Mouse (Mus musculus) ZHBTc4 (cell line): ENCODE data around the gene Stn1.

Source experiments
- DNase-seq: peaks from one replicate; pipeline ENCODE4 v3.0.0-alpha.2; 2011; ENCODE audit warnings: low read depth, low spot score

Stn1 gene

DNA sequence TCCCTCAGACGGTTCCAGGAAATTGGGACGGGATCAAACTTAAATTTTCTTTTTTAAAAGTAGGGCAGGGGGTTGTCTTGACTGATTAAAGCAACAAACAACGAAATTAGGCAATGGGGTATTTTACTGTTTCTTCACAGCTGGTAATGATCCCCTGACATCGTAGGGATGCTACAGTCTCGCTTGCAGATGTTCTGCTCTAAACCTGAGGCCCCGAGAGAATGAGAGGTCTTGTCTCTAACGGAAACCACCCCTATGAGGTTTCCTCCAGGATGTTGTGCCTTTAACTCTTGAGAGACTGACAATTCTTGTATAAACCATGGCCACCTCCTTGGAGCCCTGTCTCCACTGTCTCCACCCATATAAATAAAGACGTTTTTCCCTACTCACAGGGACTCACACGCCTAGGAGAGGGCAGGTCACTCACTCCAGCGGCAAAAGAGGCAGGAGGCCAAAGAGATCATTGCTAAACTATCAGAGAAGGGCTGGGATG is at the start of gene Stn1:
Gene Stn1, minus strand, starts transcription at position 208 of the 493 bp plus-strand sequence.
- DNase-seq = no peak

GRCm38 (mm10) chr19:47587009-47587408 is 49.7 kb upstream of the Stn1 start:
- no peak for DNase-seq

DNA sequence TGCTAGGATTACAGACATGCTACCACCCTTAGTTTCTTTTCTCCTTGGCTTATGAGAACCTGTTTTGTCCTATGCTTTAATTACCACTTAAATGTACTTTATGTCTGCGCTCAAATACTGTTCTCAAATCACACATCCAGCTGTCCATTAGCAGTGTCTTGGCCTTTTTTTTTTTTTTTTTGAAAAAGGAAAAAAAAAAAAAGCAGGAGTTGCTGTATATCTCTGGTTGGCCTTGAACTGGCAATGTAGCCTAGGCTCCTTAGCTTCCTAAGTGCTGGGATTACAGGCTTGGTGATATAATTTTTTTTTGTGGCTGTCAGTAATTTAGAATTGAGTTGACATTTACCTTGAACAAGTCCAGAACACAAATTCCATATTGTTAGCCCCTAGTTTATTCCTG is 48.5 kb upstream of the Stn1 start:
- DNase-seq = no peak

DNA sequence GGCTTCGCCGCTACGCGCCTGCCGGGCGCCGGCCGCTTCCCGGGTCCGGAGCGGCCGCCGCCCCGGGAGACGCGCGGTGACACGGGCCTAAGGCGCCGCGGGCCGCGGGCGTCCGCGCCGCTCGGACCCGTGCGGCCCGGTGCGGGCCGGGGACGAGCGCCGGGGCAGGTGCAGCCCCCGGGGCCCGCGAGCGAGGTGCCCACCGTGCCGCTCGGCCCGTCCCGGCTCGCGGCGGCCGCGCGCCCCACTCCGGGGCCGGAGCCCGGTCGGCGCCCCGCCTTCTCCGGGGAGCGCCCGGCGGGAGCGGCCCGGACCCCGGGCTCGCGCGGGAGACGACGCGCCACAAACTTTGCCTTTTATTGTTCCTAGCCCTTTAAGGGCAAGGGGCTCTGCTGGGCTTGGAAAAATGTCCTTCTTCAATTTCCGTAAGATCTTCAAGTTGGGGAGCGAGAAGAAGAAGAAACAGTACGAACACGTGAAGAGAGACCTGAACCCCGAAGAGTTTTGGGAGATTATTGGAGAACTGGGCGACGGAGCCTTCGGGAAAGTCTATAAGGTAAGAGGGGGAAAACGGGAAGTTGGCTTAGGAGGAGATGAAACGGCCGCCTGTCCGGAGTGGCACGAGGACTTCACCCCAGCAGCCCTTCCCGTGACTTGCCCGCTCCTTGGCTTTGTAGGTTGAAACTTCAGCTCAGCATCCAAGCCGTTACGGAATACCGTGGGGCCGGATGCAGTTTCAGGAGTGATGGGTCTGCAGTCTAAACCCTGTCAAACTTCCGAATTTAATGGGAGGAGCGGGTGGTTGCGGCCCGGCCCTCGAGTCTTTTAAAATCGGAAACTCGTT is 42.7 kb upstream of the Stn1 start:
- DNase-seq = peak; percentile 49

DNA sequence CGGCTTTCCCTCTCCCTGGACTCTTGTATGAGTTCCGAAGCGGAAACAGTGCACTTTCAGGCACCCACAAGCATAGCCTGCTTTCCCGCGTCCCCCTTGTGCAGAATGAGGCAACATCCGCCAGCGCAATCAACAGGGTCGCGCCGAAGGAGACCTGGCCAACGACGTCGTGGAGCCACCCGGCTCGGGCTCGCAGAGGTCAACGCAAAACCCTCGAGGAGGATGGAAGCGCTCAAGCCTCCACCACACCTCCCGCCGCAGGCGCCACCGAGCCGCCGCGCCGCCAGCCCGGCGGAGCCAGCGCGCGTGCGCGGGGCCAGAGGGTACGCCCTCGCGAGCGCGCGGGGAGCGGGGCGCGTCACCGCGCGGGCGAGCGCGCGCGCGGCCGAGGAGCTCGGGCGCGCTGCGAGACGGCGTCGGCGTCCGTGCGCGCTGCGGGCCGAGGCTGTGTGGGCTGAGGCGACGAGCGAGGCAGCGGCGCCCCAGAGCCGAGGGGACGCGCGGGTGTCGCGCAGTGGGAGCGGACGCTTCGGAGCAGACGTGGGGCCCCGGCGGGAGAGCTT is 42.0 kb upstream of the Stn1 start, which contains the start of gene Slk:
Gene Slk, plus strand, starts transcription at position 454 of the 563 bp plus-strand sequence.
- DNase-seq = peak; percentile 92

DNA sequence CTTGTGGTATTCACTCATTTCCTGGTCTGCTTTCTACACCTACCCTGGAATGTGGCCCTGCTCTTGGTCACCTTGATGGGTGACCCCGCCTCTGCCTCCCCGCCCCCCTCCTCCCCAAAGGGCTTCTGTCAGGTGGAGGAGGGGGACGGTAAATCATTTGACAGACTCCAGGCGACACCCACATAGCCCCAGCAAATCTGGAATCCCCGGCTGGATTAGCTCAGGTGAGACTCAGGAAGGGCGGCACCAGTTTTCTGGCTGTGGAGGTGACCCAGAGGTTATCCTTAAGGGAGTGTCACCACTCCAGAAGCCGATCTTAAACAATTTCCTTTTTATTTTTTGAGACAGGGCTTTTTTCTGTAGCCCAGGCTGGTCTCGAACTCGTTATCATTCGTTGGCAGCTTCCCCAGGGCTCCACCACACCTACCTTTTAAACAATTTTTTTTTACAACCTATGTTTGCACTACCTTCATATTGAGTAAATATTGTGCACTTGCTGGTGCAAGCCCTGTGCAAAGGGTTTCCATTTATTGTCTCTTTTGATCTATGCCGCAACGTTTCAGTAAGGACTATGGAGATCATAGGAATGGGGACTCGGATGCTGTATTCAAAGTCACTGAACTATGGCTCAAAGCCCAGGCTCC is 41.4 kb upstream of the Stn1 start:
- peak; percentile 64 for DNase-seq

- no peak for DNase-seq
These were observed 36.4 kb upstream of the Stn1 start for GRCm38 (mm10) chr19:47573718-47574117.

- DNase-seq = peak; percentile 57
These were observed 34.7 kb upstream of the Stn1 start for GRCm38 (mm10) chr19:47571981-47572380.

DNA sequence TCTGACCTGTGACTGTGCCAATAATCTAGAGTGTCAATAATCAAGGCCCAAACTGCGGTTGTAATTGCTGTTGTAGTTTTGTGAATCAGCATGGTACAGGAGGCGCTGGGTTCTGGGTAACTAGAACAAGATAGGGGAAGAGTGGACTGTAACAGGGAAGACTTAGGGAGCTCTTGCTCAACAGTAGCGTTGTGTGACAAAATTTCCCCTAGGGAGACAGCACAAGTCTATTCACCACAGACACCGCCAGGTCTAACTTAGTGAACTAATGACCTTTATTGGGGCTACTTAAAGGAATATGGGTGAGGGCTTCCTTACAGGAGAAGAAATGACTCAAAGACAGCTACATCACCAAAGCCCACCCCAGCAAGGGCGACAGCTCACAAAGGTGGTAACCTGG is 32.7 kb upstream of the Stn1 start:
- no peak for DNase-seq

DNA sequence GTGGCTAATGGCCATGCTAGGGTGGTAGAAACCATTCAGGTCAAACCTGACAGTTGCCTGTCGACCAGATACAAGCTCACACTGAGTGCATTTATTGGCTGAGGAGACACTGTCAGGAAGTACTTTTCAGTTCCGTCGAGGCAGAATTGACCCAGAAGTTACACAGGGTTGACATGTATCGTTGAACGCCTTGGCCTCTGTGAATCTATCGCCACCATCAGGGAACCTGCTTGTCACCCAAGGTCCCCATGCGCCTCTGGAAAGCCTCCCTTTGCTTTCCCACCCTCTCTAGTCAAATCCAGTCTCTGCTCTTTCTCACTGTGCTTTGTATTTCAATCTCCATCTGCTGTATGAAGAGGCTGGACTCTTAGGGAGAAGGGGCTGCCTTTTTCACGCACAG is 28.7 kb upstream of the Stn1 start:
- no peak for DNase-seq

DNA sequence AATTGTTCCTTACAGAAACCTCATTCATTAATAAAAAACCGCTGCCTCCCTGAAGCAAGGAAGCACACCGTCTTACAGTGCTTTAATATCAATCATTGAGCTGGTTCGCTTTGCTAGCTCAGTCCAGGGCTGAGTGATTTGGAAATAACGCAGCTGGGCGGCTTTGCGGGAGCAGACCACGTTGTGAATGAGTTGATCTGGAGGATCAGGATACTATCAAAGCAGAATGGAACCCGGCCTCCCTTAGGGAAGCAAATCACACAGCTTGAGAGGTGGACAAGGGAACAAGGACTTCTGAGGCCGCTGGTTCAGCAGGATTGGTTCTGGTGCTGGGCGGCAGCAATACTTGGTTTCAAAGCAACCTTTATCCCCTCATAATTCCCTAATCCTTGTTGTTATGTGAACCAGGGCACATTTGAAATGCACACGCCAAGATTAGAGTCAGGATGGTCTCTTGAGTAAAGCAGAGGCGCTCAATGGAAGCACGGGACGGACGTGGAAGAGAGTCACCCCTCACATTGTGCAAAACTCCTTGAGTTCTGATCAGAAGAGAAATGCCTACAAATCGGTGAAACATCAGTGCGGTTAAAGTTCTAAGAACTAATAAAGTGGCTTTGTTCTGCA is 27.8 kb upstream of the Stn1 start:
- no peak for DNase-seq

DNA sequence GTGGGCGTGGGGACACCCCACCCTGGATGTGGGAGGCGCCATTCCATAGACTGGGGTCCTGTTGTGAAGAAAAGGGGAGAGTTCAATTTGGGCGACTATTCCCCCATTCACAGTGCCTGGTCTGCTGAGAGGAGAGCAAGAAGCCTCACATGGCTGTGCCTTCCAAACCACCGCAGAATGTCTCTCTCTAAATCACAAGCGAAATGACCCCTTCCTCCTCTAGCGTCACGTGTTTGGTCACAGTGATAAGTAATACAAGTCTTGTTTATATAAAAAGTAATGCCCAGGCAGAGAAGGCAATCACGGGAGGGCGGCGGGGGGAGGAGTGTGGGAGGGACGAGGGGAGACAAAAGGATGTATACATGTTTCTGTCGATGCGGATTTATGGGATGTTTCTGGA is 26.4 kb upstream of the Stn1 start:
- no peak for DNase-seq

- no peak for DNase-seq
These were observed 24.7 kb upstream of the Stn1 start for GRCm38 (mm10) chr19:47561996-47562441.

DNA sequence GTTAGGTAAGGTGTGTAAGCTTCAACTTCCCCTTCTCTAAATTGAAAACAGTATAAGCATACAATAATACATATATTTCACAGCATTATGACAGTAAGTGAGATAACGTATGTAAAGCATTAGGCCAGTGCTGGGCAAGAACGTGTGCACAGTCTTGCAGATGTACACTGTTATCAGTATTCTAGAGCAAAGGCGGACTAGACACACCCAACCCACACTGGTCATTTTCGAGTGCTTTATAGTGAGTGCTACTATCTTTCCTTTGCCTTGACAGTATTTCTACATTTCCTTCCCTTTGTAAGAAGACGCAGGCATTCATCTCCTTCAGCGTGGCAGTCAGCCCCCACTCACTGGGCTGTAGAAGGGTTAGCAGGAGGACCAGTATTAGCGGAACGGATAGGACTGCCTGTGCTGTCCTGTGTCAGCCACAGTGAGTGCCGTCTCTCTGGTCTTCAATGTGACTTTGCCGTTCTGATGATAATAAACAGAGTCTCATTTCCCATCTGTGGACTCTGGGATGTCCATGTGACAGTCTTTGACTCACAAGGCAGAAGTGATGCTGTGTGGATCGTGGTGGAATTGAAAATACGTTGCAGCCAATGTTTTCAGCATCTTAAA is 23.3 kb upstream of the Stn1 start:
- DNase-seq = no peak

DNA sequence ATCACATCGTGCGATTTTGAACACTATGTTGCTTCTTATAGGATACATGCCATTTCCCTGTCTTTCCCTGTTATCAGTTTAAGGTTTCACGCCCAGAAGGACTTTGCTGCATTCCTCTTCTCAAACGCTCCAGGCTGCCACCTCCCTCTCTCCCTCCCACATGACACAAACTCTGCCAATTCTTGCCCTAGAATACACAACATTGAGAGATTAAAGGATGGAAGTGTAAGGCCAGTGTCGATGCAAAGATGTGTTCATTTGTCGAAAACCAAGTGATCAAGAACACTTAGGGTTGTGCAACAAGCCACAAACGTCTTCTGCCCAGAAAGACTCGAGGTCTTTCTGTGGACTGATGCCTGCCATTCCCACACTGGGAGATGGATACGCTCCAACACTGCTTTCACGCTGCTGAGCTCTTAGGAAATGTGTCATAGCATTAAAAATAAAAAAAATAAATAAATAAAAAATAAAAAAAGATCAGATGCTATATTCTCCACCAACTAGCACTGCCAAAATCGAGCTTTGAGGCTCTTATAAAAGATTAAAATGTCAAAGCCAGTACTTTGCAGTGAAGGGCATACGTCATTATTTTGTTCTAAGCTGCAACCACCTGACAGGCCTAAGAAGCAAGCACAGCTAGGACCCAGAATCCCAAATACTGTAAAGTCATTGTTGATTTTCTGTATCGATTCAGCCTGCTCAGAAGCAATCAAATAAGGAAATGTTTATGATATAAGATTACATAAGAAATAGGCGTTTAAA is 22.6 kb upstream of the Stn1 start:
- no peak for DNase-seq

DNA sequence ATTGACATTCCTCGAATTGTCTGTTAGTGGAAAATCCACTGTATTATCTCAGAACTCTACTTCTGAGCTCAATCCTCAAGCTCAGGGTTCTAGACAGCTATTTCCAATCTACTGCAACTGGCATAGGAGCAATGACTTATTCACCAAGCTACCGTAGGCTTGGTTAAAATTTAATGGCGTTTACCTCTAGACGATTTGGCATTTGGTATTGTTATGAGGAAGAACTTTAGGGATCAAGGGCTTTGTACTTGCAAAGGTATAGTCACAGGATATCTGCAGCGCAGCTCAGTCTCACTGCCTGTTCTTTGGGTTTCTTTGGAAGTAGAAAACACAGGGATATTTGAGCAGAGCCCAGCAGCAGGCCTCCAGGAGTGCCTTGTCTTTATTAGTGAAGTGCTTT is 21.8 kb upstream of the Stn1 start:
- no peak for DNase-seq

DNA sequence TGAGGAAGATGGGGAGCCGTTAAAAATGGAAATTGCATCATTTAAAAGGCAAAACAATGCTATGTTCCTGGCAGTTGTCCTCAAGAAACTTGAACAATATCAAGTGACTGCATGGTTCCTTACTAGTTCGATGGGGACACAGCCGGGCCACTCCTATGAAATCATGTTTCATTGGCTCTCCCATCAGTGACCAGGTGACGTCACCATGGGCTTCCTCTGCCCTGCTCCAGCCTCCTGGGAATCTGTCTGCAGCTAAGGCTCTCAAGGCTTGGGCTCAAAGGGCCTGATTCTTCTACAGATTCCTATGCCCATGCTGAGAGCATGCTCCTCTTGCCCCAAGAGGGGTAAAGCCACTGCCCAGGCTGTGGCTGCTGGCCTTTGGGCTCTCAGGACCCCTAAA is 12.3 kb upstream of the Stn1 start:
- no peak for DNase-seq

GRCm38 (mm10) chr19:47549174-47549573 is 11.9 kb upstream of the Stn1 start:
- DNase-seq = no peak

GRCm38 (mm10) chr19:47548432-47549076 is 11.2 kb upstream of the Stn1 start:
- no peak for DNase-seq

DNA sequence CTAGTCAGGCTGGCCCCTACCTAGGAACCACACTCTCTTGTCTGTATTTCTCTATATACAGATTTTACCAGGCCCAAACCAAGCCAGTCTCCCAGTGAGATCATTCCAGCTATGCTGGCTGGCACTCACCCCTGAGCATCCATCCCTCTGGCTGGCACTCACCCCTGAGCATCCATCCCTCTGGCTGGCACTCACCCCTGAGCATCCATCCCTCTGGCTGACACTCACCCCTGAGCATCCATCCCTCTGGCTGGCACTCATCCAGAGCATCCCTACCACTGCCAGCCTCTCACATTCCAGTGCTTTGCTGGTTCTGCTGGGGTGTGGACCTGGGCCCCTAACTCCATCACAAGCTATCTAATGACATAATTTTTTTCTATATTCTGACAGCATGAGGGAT is 8.2 kb upstream of the Stn1 start:
- DNase-seq = no peak
